Mouse (Mus musculus): Measurements from ENCODE around the gene Mlh3. TPM values are rescaled to one million over a fixed set of nuclear protein-coding genes. Genes with fewer than 3 reads are reported as not detected.
A peak's percentile ranks its signal among the peaks of the same experiment; 100 is the strongest.

The Mlh3 gene
- total and polyA plus RNA-seq, 3 experiments = 8.5 to 8.6 TPM; not detected in 1

GRCm38 (mm10) chr12:85308651-85309050 is 38.3 kb upstream of the Mlh3 start:
- peaks cover 0 to 12% of the 10 kb centered on the region in 2 experiments; a peak in 2 of 4 replicates for H3K36me3 ChIP-seq (ENCODE audit: control insufficient read depth in 1 of 2, insufficient read depth in 2 of 2, low read length in 2 of 2)
- no peak for TF ChIP-seq TBP (IDR thresholded peaks at IDR 0.05; ENCODE audit: low read depth, low read length)
- TF ChIP-seq TAL1 (IDR thresholded peaks at IDR 0.05; ENCODE audit: low read length) = no peak
- no peak for TF ChIP-seq UBTF (IDR thresholded peaks at IDR 0.05; ENCODE audit: borderline replicate concordance, insufficient read depth, low read depth, low read length)
- TF ChIP-seq SMC3 (IDR thresholded peaks at IDR 0.05; ENCODE audit: low read depth, low read length) = no peak
- TF ChIP-seq POLR2A (IDR thresholded peaks at IDR 0.05; ENCODE audit: control insufficient read depth in 1 of 2, insufficient read depth in 1 of 2, low read depth in 1 of 2, low read length in 2 of 2, poor library complexity in 1 of 2) = no peak
- no peak for TF ChIP-seq CHD2 (IDR thresholded peaks at IDR 0.05; ENCODE audit: low read length)
- TF ChIP-seq BHLHE40 (IDR thresholded peaks at IDR 0.05; ENCODE audit: borderline replicate concordance, low read depth, low read length) = no peak
- no peak overlapping the region for H3K9ac ChIP-seq (ENCODE audit: control insufficient read depth, low read depth, low read length, poor library complexity, severe bottlenecking)
- H3K9me3 ChIP-seq (replicated peaks; ENCODE audit: insufficient read depth, low read length) = no peaks in the 10 kb centered on the region
- H3K27me3 ChIP-seq (ENCODE audit: control insufficient read depth in 1 of 2, insufficient read depth in 2 of 2, low read length in 2 of 2) = no peaks in the 10 kb centered on the region
- H3K4me1 ChIP-seq (ENCODE audit: control insufficient read depth in 1 of 2, insufficient read depth in 2 of 2, low read length in 2 of 2) = no peaks in the 10 kb centered on the region
- no peak overlapping the region for H3K4me3 ChIP-seq (ENCODE audit: control insufficient read depth in 1 of 2, insufficient read depth in 1 of 2, low read depth in 2 of 2, low read length in 2 of 2)
- no peak overlapping the region for H3K27ac ChIP-seq (ENCODE audit: control insufficient read depth, low read depth, low read length)
- H3K79me2 ChIP-seq (ENCODE audit: control insufficient read depth, insufficient read depth, low read length, poor library complexity) = no peaks in the 10 kb centered on the region
- no peak for DNase-seq (ENCODE audit: low read depth, low spot score)

DNA sequence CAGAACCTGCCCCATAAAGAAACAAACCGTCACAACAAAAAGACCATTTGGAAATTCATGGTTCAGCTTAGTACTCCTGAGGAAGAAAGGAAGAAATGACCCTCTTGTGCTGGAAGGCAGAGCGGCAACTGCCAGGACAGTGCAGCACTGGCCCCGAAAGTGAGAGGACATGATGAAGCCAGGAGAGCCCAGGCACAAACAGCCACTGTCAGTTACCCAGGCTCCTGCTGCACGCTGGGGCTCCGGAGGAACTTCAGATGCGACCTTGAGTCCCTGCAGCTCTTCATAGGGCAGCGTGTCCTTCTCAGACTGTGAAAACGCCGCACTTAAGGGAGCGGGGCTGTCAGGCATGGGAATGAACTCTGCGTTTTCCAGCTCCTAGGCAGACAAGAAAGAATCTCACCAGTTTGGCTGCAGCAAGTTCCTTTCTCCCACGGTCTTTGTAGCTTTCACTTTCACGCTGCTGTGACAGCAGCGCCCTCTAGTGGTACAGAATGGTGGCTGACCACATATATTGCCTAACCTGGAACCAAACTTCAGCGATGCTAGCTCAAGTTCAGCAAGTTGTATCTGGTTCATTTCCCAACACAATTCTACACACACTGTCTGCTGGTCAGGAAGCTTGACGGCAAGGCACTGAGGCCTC is 35.0 kb upstream of the Mlh3 start:
- no peaks in the 10 kb centered on the region for H3K4me1 ChIP-seq (ENCODE audit: control insufficient read depth in 1 of 2, insufficient read depth in 2 of 2, low read length in 2 of 2)
- TF ChIP-seq CTCF (IDR thresholded peaks at IDR 0.05 in 2 of 3, conservative IDR thresholded peaks at IDR 0.05 in 1 of 3; ENCODE audit: control insufficient read depth in 1 of 3, insufficient read depth in 1 of 3, low read depth in 2 of 3, low read length in 3 of 3, poor library complexity in 1 of 3, severe bottlenecking in 1 of 3) (peak; percentile 95 to 99 (median 97)), ZC3H11A (IDR thresholded peaks at IDR 0.05; ENCODE audit: low read depth, low read length) (peak; percentile 87), ZNF384 (IDR thresholded peaks at IDR 0.05; ENCODE audit: low read depth, low read length) (no peak), MYB (IDR thresholded peaks at IDR 0.05; ENCODE audit: low read depth, low read length) (no peak), MYC (IDR thresholded peaks at IDR 0.05; ENCODE audit: low read depth, low read length) (0 out of 2 replicates have a peak, but pooled peaks have one; percentile 28), TBP (IDR thresholded peaks at IDR 0.05; ENCODE audit: low read depth, low read length) (no peak), SMC3 (IDR thresholded peaks at IDR 0.05; ENCODE audit: low read depth, low read length) (peak; percentile 94), RAD21 (IDR thresholded peaks at IDR 0.05; ENCODE audit: low read depth, low read length) (peak; percentile 97), HCFC1 (IDR thresholded peaks at IDR 0.05; ENCODE audit: low read depth, low read length) (0 out of 2 replicates have a peak, but pooled peaks have one; percentile 41), SIN3A (IDR thresholded peaks at IDR 0.05; ENCODE audit: low read length) (peak; percentile 38; the same call in 1 of the 2 replicates)
- H3K9ac ChIP-seq (ENCODE audit: control insufficient read depth, low read depth, low read length, poor library complexity, severe bottlenecking) = peak overlapping the region; percentile 33
- no peak overlapping the region for H3K27ac ChIP-seq (ENCODE audit: control insufficient read depth, low read depth, low read length)
- no peaks in the 10 kb centered on the region for H3K9me3 ChIP-seq (replicated peaks; ENCODE audit: insufficient read depth, low read length)
- peak; percentile 86 for DNase-seq (ENCODE audit: low read depth, low spot score)
- no peaks in the 10 kb centered on the region for H3K79me2 ChIP-seq (ENCODE audit: control insufficient read depth, insufficient read depth, low read length, poor library complexity)
- H3K4me3 ChIP-seq (ENCODE audit: control insufficient read depth in 1 of 2, insufficient read depth in 1 of 2, low read depth in 2 of 2, low read length in 2 of 2) = peak overlapping the region in 1 of 2 experiments; percentile 32; a peak in 2 of 4 replicates
- H3K27me3 ChIP-seq (ENCODE audit: control insufficient read depth in 1 of 2, insufficient read depth in 2 of 2, low read length in 2 of 2) = no peaks in the 10 kb centered on the region
- H3K36me3 ChIP-seq (ENCODE audit: control insufficient read depth in 1 of 2, insufficient read depth in 2 of 2, low read length in 2 of 2) = peaks cover 0 to 11% of the 10 kb centered on the region in 2 experiments; a peak in 2 of 4 replicates
